Mouse (Mus musculus) midbrain, embryonic 16.5 days (tissue): ENCODE results near the gene Pla2g6. TPM values are rescaled to one million over a fixed set of nuclear protein-coding genes. Genes with fewer than 3 reads are reported as not detected.
A peak's percentile ranks its signal among the peaks of the same experiment; 100 is the strongest.

ENCODE experiments used
- ATAC-seq: fragments of 200-750 bp; cut with Nextera tagmentation; 2 replicates; pipeline ENCODE4 v1.8.0; 2017; ENCODE audit warnings: moderate TSS enrichment
- H3K27ac ChIP-seq: fragments of 300-500 bp; sonication (generic); 2 replicates; pipeline ENCODE4 v1.5.1; 2014; ENCODE audit warnings: mild to moderate bottlenecking, low read length, mixed read lengths
- H3K27me3 ChIP-seq: fragments of 300-500 bp; sonication (generic); 2 replicates; pipeline ENCODE4 v1.6.1; 2014; ENCODE audit warnings: low read depth, low read length, mixed read lengths; ENCODE audit not compliant: control insufficient read depth, insufficient read depth
- H3K36me3 ChIP-seq: fragments of 300-500 bp; sonication (generic); 2 replicates; pipeline ENCODE4 v1.6.1; 2014; ENCODE audit warnings: mild to moderate bottlenecking, low read length, moderate library complexity, mixed read lengths; ENCODE audit not compliant: control insufficient read depth, insufficient read depth
- H3K4me1 ChIP-seq: fragments of 300-500 bp; sonication (generic); 2 replicates; pipeline ENCODE4 v1.6.1; 2014; ENCODE audit warnings: mild to moderate bottlenecking, low read length, mixed read lengths; ENCODE audit not compliant: control insufficient read depth, insufficient read depth
- H3K4me2 ChIP-seq: fragments of 300-500 bp; sonication (generic); 2 replicates; pipeline ENCODE4 v1.6.1; 2014; ENCODE audit warnings: mild to moderate bottlenecking, low read length, mixed read lengths
- H3K4me3 ChIP-seq: fragments of 300-500 bp; sonication (generic); 2 replicates; pipeline ENCODE4 v1.5.1; 2014; ENCODE audit warnings: low read depth, mild to moderate bottlenecking, low read length, moderate library complexity, mixed read lengths
- H3K9ac ChIP-seq: fragments of 300-500 bp; sonication (generic); 2 replicates; pipeline ENCODE4 v1.6.1; 2014; ENCODE audit warnings: low read depth, low read length, mixed read lengths
- H3K9me3 ChIP-seq: fragments of 300-500 bp; sonication (generic); replicated peaks from 2 replicates; pipeline ENCODE4 v1.6.1; 2014; ENCODE audit warnings: mild to moderate bottlenecking, low read length, mixed read lengths; ENCODE audit not compliant: control insufficient read depth, poor library complexity, severe bottlenecking
- WGBS: fragments of 180-500 bp; shearing (Covaris S2); extraction: QIAGEN DNeasy Blood & Tissue Kit; methylation state at CpG from one replicate; pipeline ENCODE4 v1.1.7; 2014; 5-methylcytosine and 5-hydroxymethylcytosine counted together
- polyA plus RNA-seq: library from polyadenylated mRNA; unstranded; fragments of >200 nt; fragmentation: Nextera tagmentation; extraction: Ambion mirVana; gene quantifications from 2 replicates; pipeline ENCODE4 v1.2.1, GENCODE M21; 2015

The Pla2g6 gene
- polyA plus RNA-seq, 1 experiment from 2014 or later = 29.8 TPM

GRCm38 (mm10) chr15:79262375-79262774 lies 65.8 kb downstream of the Pla2g6 start:
- Histone ChIP-seq H3K9ac (no peak overlapping the region), H3K9me3 (no peaks in the 10 kb centered on the region), H3K4me2 (peak overlapping the region; percentile 98), H3K4me3 (no peak overlapping the region; the same call in 1 of the 2 replicates), H3K27ac (no peak overlapping the region), H3K4me1 (peaks cover 10% of the 10 kb centered on the region), H3K36me3 (no peaks in the 10 kb centered on the region), H3K27me3 (peaks cover 24% of the 10 kb centered on the region)
- 21% methylated on average over 13 of the region's 13 CpGs for WGBS
- ATAC-seq = no peak

GRCm38 (mm10) chr15:79261757-79262156 lies 66.4 kb downstream of the Pla2g6 start:
- ATAC-seq = peak; percentile 63
- H3K4me2 ChIP-seq = peak overlapping the region; percentile 98
- H3K36me3 ChIP-seq = no peaks in the 10 kb centered on the region
- H3K9ac ChIP-seq = peak overlapping the region; percentile 80
- peaks cover 24% of the 10 kb centered on the region for H3K27me3 ChIP-seq
- peaks cover 10% of the 10 kb centered on the region for H3K4me1 ChIP-seq
- H3K27ac ChIP-seq = no peak overlapping the region
- H3K4me3 ChIP-seq = peak overlapping the region; percentile 66
- H3K9me3 ChIP-seq = no peaks in the 10 kb centered on the region
- WGBS = 0% methylated on average over 28 of the region's 28 CpGs

- Histone ChIP-seq H3K4me2 (peak overlapping the region; percentile 98), H3K4me3 (peak overlapping the region; percentile 66), H3K27me3 (peaks cover 24% of the 10 kb centered on the region), H3K4me1 (peaks cover 10% of the 10 kb centered on the region), H3K27ac (no peak overlapping the region), H3K9me3 (no peaks in the 10 kb centered on the region), H3K36me3 (no peaks in the 10 kb centered on the region), H3K9ac (peak overlapping the region; percentile 80)
- under 1% methylated on average over 45 of the region's 62 CpGs for WGBS
- peak; percentile 57 for ATAC-seq
These were observed 67.0 kb downstream of the Pla2g6 start for GRCm38 (mm10) chr15:79261095-79261725.

GRCm38 (mm10) chr15:79258521-79258920 lies 69.7 kb downstream of the Pla2g6 start:
- Histone ChIP-seq H3K4me3 (no peak overlapping the region), H3K4me2 (no peak overlapping the region), H3K27me3 (peaks cover 35% of the 10 kb centered on the region), H3K9ac (no peak overlapping the region), H3K36me3 (no peaks in the 10 kb centered on the region), H3K27ac (no peak overlapping the region), H3K4me1 (peaks cover 10% of the 10 kb centered on the region), H3K9me3 (no peaks in the 10 kb centered on the region)
- 32% methylated on average over 17 of the region's 17 CpGs for WGBS
- no peak for ATAC-seq

- peaks cover 8% of the 10 kb centered on the region; the same call in 1 of the 2 replicates for H3K4me1 ChIP-seq
- no peak within 1 kb of the TSS for H3K27ac ChIP-seq
- no peaks in the 10 kb centered on the region for H3K36me3 ChIP-seq
- peaks cover 21% of the 10 kb centered on the region for H3K27me3 ChIP-seq
- no peak for ATAC-seq
- H3K9ac ChIP-seq = no peak within 1 kb of the TSS
- 13% methylated on average over 3 of the region's 3 CpGs for WGBS
- no peak within 1 kb of the TSS for H3K4me2 ChIP-seq
- no peaks in the 10 kb centered on the region for H3K9me3 ChIP-seq
- H3K4me3 ChIP-seq = no peak within 1 kb of the TSS
These were observed 73.5 kb downstream of the Pla2g6 start, which contains the start of gene Slc16a8 for GRCm38 (mm10) chr15:79254661-79255060. Gene Slc16a8 (minus strand): TSS chr15:79254761.

- Histone ChIP-seq H3K9ac (peak overlapping the region; percentile 68), H3K4me1 (peaks cover 8% of the 10 kb centered on the region; the same call in 1 of the 2 replicates), H3K9me3 (no peaks in the 10 kb centered on the region), H3K36me3 (peaks cover 2% of the 10 kb centered on the region; the same call in 1 of the 2 replicates), H3K4me3 (peak overlapping the region; percentile 40), H3K27me3 (peaks cover 20% of the 10 kb centered on the region), H3K27ac (no peak overlapping the region), H3K4me2 (peak overlapping the region; percentile 80)
- WGBS = 32% methylated on average over 24 of the region's 24 CpGs
- 0 out of 2 replicates have a peak, but pooled peaks have one; percentile 6 for ATAC-seq
These were observed 75.6 kb downstream of the Pla2g6 start for GRCm38 (mm10) chr15:79252580-79252979.

- Histone ChIP-seq H3K27me3 (peaks cover 20% of the 10 kb centered on the region), H3K4me1 (peaks cover 8% of the 10 kb centered on the region; the same call in 1 of the 2 replicates), H3K4me3 (peak overlapping the region; percentile 40), H3K9me3 (no peaks in the 10 kb centered on the region), H3K9ac (peak overlapping the region; percentile 68), H3K36me3 (peaks cover 2% of the 10 kb centered on the region; the same call in 1 of the 2 replicates), H3K27ac (no peak overlapping the region), H3K4me2 (peak overlapping the region; percentile 80)
- 2% methylated on average over 60 of the region's 61 CpGs for WGBS
- ATAC-seq = peak; percentile 63
These were observed 76.3 kb downstream of the Pla2g6 start for GRCm38 (mm10) chr15:79251781-79252491.

- H3K9me3 ChIP-seq = no peaks in the 10 kb centered on the region
- peaks cover 7% of the 10 kb centered on the region; the same call in 1 of the 2 replicates for H3K36me3 ChIP-seq
- H3K4me2 ChIP-seq = no peak overlapping the region
- H3K4me1 ChIP-seq = peaks cover 8% of the 10 kb centered on the region; the same call in 1 of the 2 replicates
- 57% methylated on average over 7 of the region's 7 CpGs for WGBS
- H3K9ac ChIP-seq = no peak overlapping the region
- ATAC-seq = 0 out of 2 replicates have a peak, but pooled peaks have one; percentile 1
- H3K27ac ChIP-seq = no peak overlapping the region
- H3K4me3 ChIP-seq = no peak overlapping the region
- peaks cover 20% of the 10 kb centered on the region for H3K27me3 ChIP-seq
These were observed 77.0 kb downstream of the Pla2g6 start for GRCm38 (mm10) chr15:79251168-79251567.

GRCm38 (mm10) chr15:79250236-79250635 lies 78.0 kb downstream of the Pla2g6 start:
- 73% methylated on average over 2 of the region's 2 CpGs for WGBS
- H3K27me3 ChIP-seq = peaks cover 20% of the 10 kb centered on the region

More at GRCm38 (mm10) chr15:79250236-79250635, 78.0 kb downstream of the Pla2g6 start:
- Histone ChIP-seq H3K36me3 (peaks cover 10% of the 10 kb centered on the region; the same call in 1 of the 2 replicates), H3K9ac (no peak overlapping the region), H3K4me1 (peaks cover 8% of the 10 kb centered on the region; the same call in 1 of the 2 replicates), H3K4me3 (no peak overlapping the region), H3K27ac (no peak overlapping the region), H3K9me3 (no peaks in the 10 kb centered on the region), H3K4me2 (no peak overlapping the region)
- ATAC-seq = no peak
